Mouse (Mus musculus) liver, adult 2 months (tissue): ENCODE results near the gene Atp11a.

Source experiments
- CTCF ChIP-seq: fragments of 200-500 bp; IDR thresholded peaks from 2 replicates; pipeline ENCODE4 v1.5.1; 2011; ENCODE audit warnings: low read depth, low read length, control low read depth
- POLR2A ChIP-seq: fragments of 200-500 bp; IDR thresholded peaks from 2 replicates; pipeline ENCODE4 v1.6.1; 2011; ENCODE audit warnings: low read length, control low read depth; ENCODE audit not compliant: insufficient read depth; ENCODE audit errors: extremely low read depth

- TF ChIP-seq CTCF (peak; percentile 68), POLR2A (no peak)
These were observed 139.9 kb downstream of the Atp11a start for GRCm38 (mm10) chr8:12896494-12897373.
